Mouse (Mus musculus): ENCODE results near the gene Cradd.

- TF ChIP-seq CTCF (conservative IDR thresholded peaks at IDR 0.05; ENCODE audit: low read length) (no peak), POU5F1 (IDR thresholded peaks at IDR 0.05; ENCODE audit: borderline replicate concordance, low read length) (no peak)
Measured at GRCm38 (mm10) chr10:95195719-95196118, 128.2 kb downstream of the Cradd start.

Measured in E14TG2a.4 (cell line).